Mouse (Mus musculus) testis, adult 2 months (tissue): ENCODE measurements around the gene Fam133b. TPM values are rescaled to one million over a fixed set of nuclear protein-coding genes. Genes with fewer than 3 reads are reported as not detected.
A peak's percentile ranks its signal among the peaks of the same experiment; 100 is the strongest.

ENCODE experiments used
- H3K27ac ChIP-seq: fragments of 200-500 bp; 2 replicates; pipeline ENCODE4 v1.5.1; 2012; ENCODE audit warnings: low read depth, low read length; ENCODE audit not compliant: control insufficient read depth, insufficient read depth
- H3K27me3 ChIP-seq: fragments of 200-500 bp; 2 replicates; pipeline ENCODE4 v1.6.1; 2012; ENCODE audit warnings: mild to moderate bottlenecking, low read length, moderate library complexity; ENCODE audit not compliant: control insufficient read depth, insufficient read depth
- H3K36me3 ChIP-seq: fragments of 200-500 bp; 2 replicates; pipeline ENCODE4 v1.6.1; 2012; ENCODE audit warnings: mild to moderate bottlenecking, low read length; ENCODE audit not compliant: control insufficient read depth, insufficient read depth
- H3K4me1 ChIP-seq: fragments of 200-500 bp; 2 replicates; pipeline ENCODE4 v1.6.1; 2012; ENCODE audit warnings: low read length; ENCODE audit not compliant: control insufficient read depth, insufficient read depth
- H3K4me3 ChIP-seq: fragments of 200-500 bp; 2 replicates; pipeline ENCODE4 v1.5.1; 2012; ENCODE audit warnings: low read depth, mild to moderate bottlenecking, low read length, moderate library complexity, mixed read lengths; ENCODE audit not compliant: control insufficient read depth
- CTCF ChIP-seq: fragments of 200-500 bp; IDR thresholded peaks from 2 replicates; pipeline ENCODE4 v1.5.1; 2012; ENCODE audit warnings: low read depth, mild to moderate bottlenecking, inconsistent platforms, low read length, moderate library complexity; ENCODE audit not compliant: control insufficient read depth, insufficient read depth, insufficient replicate concordance
- POLR2A ChIP-seq: fragments of 200-500 bp; IDR thresholded peaks from 2 replicates; pipeline ENCODE4 v1.6.1; 2012; ENCODE audit warnings: low read depth, mild to moderate bottlenecking, inconsistent platforms, low read length, moderate library complexity; ENCODE audit not compliant: control insufficient read depth
- polyA plus RNA-seq: library from polyadenylated mRNA; depleted of rRNA; stranded (reverse); fragments of >200 nt; gene quantifications from 2 replicates; pipeline ENCODE4 v1.2.3, GENCODE M21; 2012; rRNA removed

Fam133b gene
- polyA plus RNA-seq, result 9.9 and 10.1 TPM in 2 replicates

- peak; percentile 87; the same call in 1 of the 2 replicates for TF ChIP-seq POLR2A
- peak; percentile 95 for TF ChIP-seq CTCF
- Histone ChIP-seq H3K4me3 (peak within 1 kb of the TSS; percentile 96), H3K27ac (peak within 1 kb of the TSS; percentile 92), H3K36me3 (no peaks in the 10 kb centered on the region), H3K4me1 (0 out of 2 replicates have a peak, but pooled peaks cover 2% of the 10 kb centered on the region), H3K27me3 (no peaks in the 10 kb centered on the region)
Measured at GRCm38 (mm10) chr5:3543629-3544479, at the start of gene Fam133b. TSS of gene Fam133b (plus strand) at chr5:3543833.

- H3K36me3 ChIP-seq, result no peaks in the 10 kb centered on the region
- no peaks in the 10 kb centered on the region for H3K27me3 ChIP-seq
- peaks cover 12% of the 10 kb centered on the region for H3K4me1 ChIP-seq
- H3K4me3 ChIP-seq, result no peak overlapping the region
- H3K27ac ChIP-seq, result no peak overlapping the region
- TF ChIP-seq CTCF, result no peak
- TF ChIP-seq POLR2A, result no peak
Measured at GRCm38 (mm10) chr5:3493968-3494367, 49.7 kb upstream of the Fam133b start.

GRCm38 (mm10) chr5:3494452-3495187, 49.0 kb upstream of the Fam133b start:
- Histone ChIP-seq H3K36me3 (no peaks in the 10 kb centered on the region), H3K27ac (no peak overlapping the region), H3K27me3 (no peaks in the 10 kb centered on the region), H3K4me3 (no peak overlapping the region), H3K4me1 (peaks cover 12% of the 10 kb centered on the region)
- TF ChIP-seq CTCF (no peak), POLR2A (no peak)

DNA sequence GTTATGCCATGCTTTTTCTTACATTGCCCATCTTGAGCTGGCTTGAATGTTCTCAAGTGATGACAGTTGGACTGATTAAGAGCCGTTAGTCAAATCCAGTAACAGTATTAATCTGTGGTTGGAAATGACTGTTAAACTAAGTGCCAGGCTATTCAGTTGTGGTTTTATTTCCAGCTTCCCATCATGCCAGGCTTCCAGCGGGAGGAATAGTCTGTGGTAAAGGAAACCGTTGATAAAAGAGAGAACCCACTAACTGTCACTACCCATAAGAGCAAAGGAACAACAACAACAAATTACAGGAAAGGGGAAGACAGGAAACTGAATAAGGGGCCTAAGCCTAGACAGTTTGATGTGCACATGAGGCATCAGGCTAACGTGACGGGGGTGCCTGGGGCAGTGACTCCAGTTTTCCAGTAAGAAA, 46.1 kb upstream of the Fam133b start:
- H3K4me1 ChIP-seq, result peaks cover 12% of the 10 kb centered on the region
- peak overlapping the region; percentile 85 for H3K27ac ChIP-seq
- peak overlapping the region; percentile 76 for H3K4me3 ChIP-seq
- no peaks in the 10 kb centered on the region for H3K36me3 ChIP-seq
- H3K27me3 ChIP-seq, result no peaks in the 10 kb centered on the region
- no peak for TF ChIP-seq POLR2A
- TF ChIP-seq CTCF, result no peak

GRCm38 (mm10) chr5:3500298-3500697, 43.3 kb upstream of the Fam133b start:
- Histone ChIP-seq H3K4me3 (no peak overlapping the region), H3K4me1 (peaks cover 12% of the 10 kb centered on the region), H3K27ac (no peak overlapping the region), H3K36me3 (no peaks in the 10 kb centered on the region), H3K27me3 (no peaks in the 10 kb centered on the region)
- no peak for TF ChIP-seq POLR2A
- TF ChIP-seq CTCF, result no peak

DNA sequence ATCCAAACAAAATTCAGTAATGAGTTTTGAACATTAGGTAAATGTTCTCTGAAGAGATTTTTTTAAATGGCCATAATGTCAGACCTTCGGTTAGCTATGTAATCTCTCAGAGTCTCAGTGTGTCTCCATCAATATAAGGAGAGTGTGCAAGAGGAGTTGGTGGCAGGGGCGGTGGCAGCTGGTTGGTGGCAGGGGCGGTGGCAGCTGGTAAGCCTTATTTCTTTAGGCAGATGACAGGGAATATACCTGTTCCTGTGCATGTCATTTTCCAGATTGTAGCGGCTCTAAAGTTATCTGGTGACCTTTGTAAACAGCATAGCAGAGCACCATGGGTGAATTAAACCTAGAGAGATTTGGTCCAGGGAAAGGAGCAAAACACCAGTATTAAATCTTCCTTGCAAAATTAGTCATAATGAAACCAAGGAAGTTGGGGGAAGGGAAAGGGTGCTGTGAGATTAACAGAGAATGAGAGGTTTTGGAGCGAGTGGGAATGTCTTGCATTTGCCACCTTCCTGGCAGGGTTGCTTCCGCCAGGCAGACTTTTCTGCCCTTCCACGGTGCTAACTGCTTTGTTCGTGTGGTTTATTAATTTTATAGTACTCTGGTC, 42.6 kb upstream of the Fam133b start:
- H3K36me3 ChIP-seq, result no peaks in the 10 kb centered on the region
- H3K27me3 ChIP-seq, result no peaks in the 10 kb centered on the region
- H3K4me1 ChIP-seq, result peaks cover 12% of the 10 kb centered on the region
- TF ChIP-seq POLR2A, result no peak
- TF ChIP-seq CTCF, result no peak
- H3K4me3 ChIP-seq, result no peak overlapping the region
- no peak overlapping the region for H3K27ac ChIP-seq

- H3K27me3 ChIP-seq, result no peaks in the 10 kb centered on the region
- H3K4me1 ChIP-seq, result peaks cover 10% of the 10 kb centered on the region
- no peaks in the 10 kb centered on the region for H3K36me3 ChIP-seq
- TF ChIP-seq POLR2A (no peak), CTCF (no peak)
- no peak overlapping the region for H3K4me3 ChIP-seq
- no peak overlapping the region for H3K27ac ChIP-seq
Measured at GRCm38 (mm10) chr5:3501564-3502001, 42.0 kb upstream of the Fam133b start.
